Mouse (Mus musculus): ENCODE data around the gene Olig1. TPM values are rescaled to one million over a fixed set of nuclear protein-coding genes. Genes with fewer than 3 reads are reported as not detected.

Olig1 gene
- polyA plus RNA-seq, 1 experiment from 2014 or later = not detected

DNA sequence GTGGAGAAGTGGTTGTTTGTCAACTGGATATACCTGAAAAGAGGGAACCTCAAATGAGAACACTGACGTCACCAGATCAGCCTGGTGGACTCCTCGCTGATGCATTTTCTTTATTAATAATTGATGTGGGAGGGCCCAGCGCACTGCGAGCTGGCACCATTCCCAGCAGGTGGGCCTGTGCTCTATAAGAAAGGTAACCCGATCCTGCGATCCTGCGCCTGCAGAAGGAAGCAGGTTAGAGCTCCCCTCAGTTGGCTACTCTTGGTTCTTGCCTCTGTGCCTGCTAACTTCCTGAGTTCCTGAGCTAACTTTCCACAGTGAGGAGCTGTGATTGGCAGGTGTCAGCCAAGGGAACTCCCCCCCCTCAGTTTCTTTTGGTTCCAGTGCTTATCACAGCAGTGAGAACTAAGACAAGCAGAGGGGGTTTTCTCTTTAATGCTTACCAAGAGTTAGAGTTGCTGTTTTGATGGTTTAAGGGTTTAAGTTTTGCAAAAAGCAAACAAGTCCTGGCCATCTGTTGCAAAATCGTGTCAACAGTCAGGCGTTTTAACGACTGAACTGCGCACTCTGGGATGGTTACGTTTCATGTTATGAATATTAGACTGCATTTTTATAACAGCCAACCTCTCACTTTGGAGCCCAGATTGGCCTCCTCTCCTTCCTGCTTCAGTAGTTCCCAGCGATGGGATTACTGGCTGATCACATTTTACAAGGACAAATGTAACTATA is 684 bp upstream of the Olig1 start:
- Histone ChIP-seq H3K9me3 (ENCODE audit: control insufficient read depth, low read length) (no peaks in the 10 kb centered on the region), H3K27ac (ENCODE audit: low read length) (no peak overlapping the region), H3K4me2 (ENCODE audit: low read depth, low read length) (peak overlapping the region; percentile 71), H3K36me3 (ENCODE audit: control insufficient read depth, insufficient read depth, low read length) (no peaks in the 10 kb centered on the region), H3K4me1 (replicated peaks; ENCODE audit: control insufficient read depth, insufficient read depth, low read length) (peaks cover 9% of the 10 kb centered on the region), H3K9ac (ENCODE audit: low read length) (no peak overlapping the region), H3K27me3 (ENCODE audit: control insufficient read depth, insufficient read depth, low read depth, low read length) (peaks cover 75% of the 10 kb centered on the region), H3K4me3 (ENCODE audit: low read length) (peak overlapping the region; percentile 42)
- 4% methylated on average over 13 of the region's 13 CpGs for WGBS
- no peak for ATAC-seq (ENCODE audit: low read depth)

GRCm38 (mm10) chr16:91270212-91270971 is 820 bp downstream of the Olig1 start:
- under 1% methylated on average over 57 of the region's 63 CpGs for WGBS
- no peak for ATAC-seq (ENCODE audit: low read depth)
- H3K9ac ChIP-seq (ENCODE audit: low read length) = no peak overlapping the region

GRCm38 (mm10) chr16:91270982-91271549 is 1.5 kb downstream of the Olig1 start:
- H3K9ac ChIP-seq (ENCODE audit: low read length) = no peak overlapping the region
- ATAC-seq (ENCODE audit: low read depth) = no peak
- H3K4me2 ChIP-seq (ENCODE audit: low read depth, low read length) = no peak overlapping the region
- H3K36me3 ChIP-seq (ENCODE audit: control insufficient read depth, insufficient read depth, low read length) = no peaks in the 10 kb centered on the region
- peaks cover 9% of the 10 kb centered on the region for H3K4me1 ChIP-seq (replicated peaks; ENCODE audit: control insufficient read depth, insufficient read depth, low read length)
- no peak overlapping the region for H3K27ac ChIP-seq (ENCODE audit: low read length)
- H3K4me3 ChIP-seq (ENCODE audit: low read length) = peak overlapping the region; percentile 42
- 2% methylated on average over 29 of the region's 29 CpGs for WGBS
- no peaks in the 10 kb centered on the region for H3K9me3 ChIP-seq (ENCODE audit: control insufficient read depth, low read length)
- H3K27me3 ChIP-seq (ENCODE audit: control insufficient read depth, insufficient read depth, low read depth, low read length) = peaks cover 76% of the 10 kb centered on the region

More at GRCm38 (mm10) chr16:91270212-91270971, 820 bp downstream of the Olig1 start:
- Histone ChIP-seq H3K4me1 (replicated peaks; ENCODE audit: control insufficient read depth, insufficient read depth, low read length) (peaks cover 9% of the 10 kb centered on the region), H3K4me2 (ENCODE audit: low read depth, low read length) (peak overlapping the region; percentile 71), H3K4me3 (ENCODE audit: low read length) (peak overlapping the region; percentile 42), H3K27me3 (ENCODE audit: control insufficient read depth, insufficient read depth, low read depth, low read length) (peaks cover 77% of the 10 kb centered on the region), H3K36me3 (ENCODE audit: control insufficient read depth, insufficient read depth, low read length) (no peaks in the 10 kb centered on the region), H3K9me3 (ENCODE audit: control insufficient read depth, low read length) (no peaks in the 10 kb centered on the region), H3K27ac (ENCODE audit: low read length) (no peak overlapping the region)

- WGBS = 3% methylated on average over 20 of the region's 20 CpGs
- Histone ChIP-seq H3K36me3 (ENCODE audit: control insufficient read depth, insufficient read depth, low read length) (no peaks in the 10 kb centered on the region), H3K4me1 (replicated peaks; ENCODE audit: control insufficient read depth, insufficient read depth, low read length) (peaks cover 9% of the 10 kb centered on the region), H3K4me3 (ENCODE audit: low read length) (no peak overlapping the region), H3K4me2 (ENCODE audit: low read depth, low read length) (no peak overlapping the region), H3K27me3 (ENCODE audit: control insufficient read depth, insufficient read depth, low read depth, low read length) (peaks cover 73% of the 10 kb centered on the region), H3K9ac (ENCODE audit: low read length) (no peak overlapping the region), H3K9me3 (ENCODE audit: control insufficient read depth, low read length) (no peaks in the 10 kb centered on the region), H3K27ac (ENCODE audit: low read length) (no peak overlapping the region)
- no peak for ATAC-seq (ENCODE audit: low read depth)
Measured at GRCm38 (mm10) chr16:91271634-91272033, 2.1 kb downstream of the Olig1 start.

- H3K4me3 ChIP-seq (ENCODE audit: low read length) = no peak overlapping the region
- no peak for ATAC-seq (ENCODE audit: low read depth)
- no peak overlapping the region for H3K9ac ChIP-seq (ENCODE audit: low read length)
- WGBS = 59% methylated on average over 4 of the region's 4 CpGs
- H3K27me3 ChIP-seq (ENCODE audit: control insufficient read depth, insufficient read depth, low read depth, low read length) = no peaks in the 10 kb centered on the region; the same call in 1 of the 2 replicates
- H3K27ac ChIP-seq (ENCODE audit: low read length) = no peak overlapping the region
- H3K36me3 ChIP-seq (ENCODE audit: control insufficient read depth, insufficient read depth, low read length) = no peaks in the 10 kb centered on the region
- no peak overlapping the region for H3K4me2 ChIP-seq (ENCODE audit: low read depth, low read length)
- H3K9me3 ChIP-seq (ENCODE audit: control insufficient read depth, low read length) = no peaks in the 10 kb centered on the region
- H3K4me1 ChIP-seq (replicated peaks; ENCODE audit: control insufficient read depth, insufficient read depth, low read length) = no peaks in the 10 kb centered on the region
Measured at GRCm38 (mm10) chr16:91280516-91280915, 10.9 kb downstream of the Olig1 start.

- 77% methylated on average over 7 of the region's 7 CpGs for WGBS
- no peak overlapping the region for H3K4me2 ChIP-seq (ENCODE audit: low read depth, low read length)
Measured at GRCm38 (mm10) chr16:91292080-91292479, 22.5 kb downstream of the Olig1 start.

GRCm38 (mm10) chr16:91292719-91293333 is 23.3 kb downstream of the Olig1 start:
- H3K27ac ChIP-seq (ENCODE audit: low read length) = no peak overlapping the region
- no peak overlapping the region for H3K4me2 ChIP-seq (ENCODE audit: low read depth, low read length)
- H3K9me3 ChIP-seq (ENCODE audit: control insufficient read depth, low read length) = no peaks in the 10 kb centered on the region
- H3K36me3 ChIP-seq (ENCODE audit: control insufficient read depth, insufficient read depth, low read length) = no peaks in the 10 kb centered on the region
- H3K27me3 ChIP-seq (ENCODE audit: control insufficient read depth, insufficient read depth, low read depth, low read length) = no peaks in the 10 kb centered on the region
- whole genome bisulfite sequencing = 82% methylated on average over 11 of the region's 11 CpGs
- no peaks in the 10 kb centered on the region for H3K4me1 ChIP-seq (replicated peaks; ENCODE audit: control insufficient read depth, insufficient read depth, low read length)
- H3K9ac ChIP-seq (ENCODE audit: low read length) = no peak overlapping the region
- no peak for ATAC-seq (ENCODE audit: low read depth)
- no peak overlapping the region for H3K4me3 ChIP-seq (ENCODE audit: low read length)

More at GRCm38 (mm10) chr16:91292080-91292479, 22.5 kb downstream of the Olig1 start:
- no peak overlapping the region for H3K9ac ChIP-seq (ENCODE audit: low read length)
- no peak for ATAC-seq (ENCODE audit: low read depth)
- no peak overlapping the region for H3K4me3 ChIP-seq (ENCODE audit: low read length)
- no peaks in the 10 kb centered on the region for H3K36me3 ChIP-seq (ENCODE audit: control insufficient read depth, insufficient read depth, low read length)
- no peaks in the 10 kb centered on the region for H3K27me3 ChIP-seq (ENCODE audit: control insufficient read depth, insufficient read depth, low read depth, low read length)
- no peak overlapping the region for H3K27ac ChIP-seq (ENCODE audit: low read length)
- no peaks in the 10 kb centered on the region for H3K4me1 ChIP-seq (replicated peaks; ENCODE audit: control insufficient read depth, insufficient read depth, low read length)
- no peaks in the 10 kb centered on the region for H3K9me3 ChIP-seq (ENCODE audit: control insufficient read depth, low read length)

DNA sequence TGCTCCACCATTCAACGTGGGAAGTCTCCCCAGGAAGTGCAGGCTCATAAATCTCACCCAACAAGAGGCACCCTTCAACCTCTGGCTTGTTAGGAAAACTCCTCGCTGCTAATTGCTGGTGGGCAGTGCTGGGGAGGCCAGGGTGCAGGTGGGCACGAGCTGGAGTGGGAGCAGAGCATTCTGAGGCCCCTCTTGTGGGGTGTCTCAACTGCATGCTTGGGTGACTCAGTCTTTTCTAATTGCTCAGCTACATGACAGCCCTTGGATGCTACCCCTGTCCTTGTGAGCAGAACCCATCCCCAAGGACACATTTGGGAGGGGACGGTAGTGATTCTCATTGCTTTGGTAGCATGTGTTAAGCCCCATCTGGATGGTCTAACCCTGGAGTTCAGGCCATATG is 28.2 kb downstream of the Olig1 start:
- 19% methylated on average over 4 of the region's 4 CpGs for WGBS
- peaks cover 3% of the 10 kb centered on the region; the same call in 1 of the 2 replicates for H3K27me3 ChIP-seq (ENCODE audit: control insufficient read depth, insufficient read depth, low read depth, low read length)

GRCm38 (mm10) chr16:91299412-91299811 is 29.8 kb downstream of the Olig1 start:
- no peaks in the 10 kb centered on the region for H3K4me1 ChIP-seq (replicated peaks; ENCODE audit: control insufficient read depth, insufficient read depth, low read length)
- no peaks in the 10 kb centered on the region for H3K36me3 ChIP-seq (ENCODE audit: control insufficient read depth, insufficient read depth, low read length)
- no peak overlapping the region for H3K27ac ChIP-seq (ENCODE audit: low read length)
- H3K4me2 ChIP-seq (ENCODE audit: low read depth, low read length) = no peak overlapping the region
- WGBS = 71% methylated on average over 7 of the region's 7 CpGs
- no peak overlapping the region for H3K9ac ChIP-seq (ENCODE audit: low read length)
- H3K9me3 ChIP-seq (ENCODE audit: control insufficient read depth, low read length) = no peaks in the 10 kb centered on the region
- no peak for ATAC-seq (ENCODE audit: low read depth)
- H3K27me3 ChIP-seq (ENCODE audit: control insufficient read depth, insufficient read depth, low read depth, low read length) = peaks cover 3% of the 10 kb centered on the region; the same call in 1 of the 2 replicates
- H3K4me3 ChIP-seq (ENCODE audit: low read length) = no peak overlapping the region

More for the DNA sequence above, 28.2 kb downstream of the Olig1 start:
- Histone ChIP-seq H3K27ac (ENCODE audit: low read length) (no peak overlapping the region), H3K9me3 (ENCODE audit: control insufficient read depth, low read length) (no peaks in the 10 kb centered on the region), H3K4me1 (replicated peaks; ENCODE audit: control insufficient read depth, insufficient read depth, low read length) (no peaks in the 10 kb centered on the region), H3K36me3 (ENCODE audit: control insufficient read depth, insufficient read depth, low read length) (no peaks in the 10 kb centered on the region), H3K4me2 (ENCODE audit: low read depth, low read length) (no peak overlapping the region), H3K4me3 (ENCODE audit: low read length) (no peak overlapping the region), H3K9ac (ENCODE audit: low read length) (no peak overlapping the region)
- ATAC-seq (ENCODE audit: low read depth) = no peak
